Mouse (Mus musculus) heart, adult 18-20 months (tissue): ENCODE results near the gene Dnttip1. TPM values are rescaled to one million over a fixed set of nuclear protein-coding genes. Genes with fewer than 3 reads are reported as not detected.

Experiments used
- DNase-seq, 2 experiments: peaks; one replicate each; pipeline ENCODE4 v3.0.0; 2021 to 2022; ENCODE audit warnings: mixed read lengths in 1 of 2
- total RNA-seq, 2 experiments: library from RNA; stranded (reverse); gene quantifications; 2 replicates each; pipeline ENCODE4 v1.2.3; 2021

Gene Dnttip1
- total RNA-seq, 2 experiments from 2014 or later: 22.0 to 28.8 TPM

GRCm38 (mm10) chr2:164804533-164805331 lies 58.9 kb downstream of the Dnttip1 start, which contains the start of the genes Acot8 and Zswim3:
Acot8 (minus strand) TSS chr2:164804882.
Zswim3 (plus strand) TSS chr2:164805098.
- peak; percentile 98 to 100 for DNase-seq

GRCm38 (mm10) chr2:164805332-164805718 lies 59.5 kb downstream of the Dnttip1 start:
- DNase-seq: no peak

GRCm38 (mm10) chr2:164806614-164807013 lies 60.8 kb downstream of the Dnttip1 start:
- no peak for DNase-seq

- DNase-seq: no peak
Observed at GRCm38 (mm10) chr2:164813557-164813956, 67.8 kb downstream of the Dnttip1 start.

GRCm38 (mm10) chr2:164815348-164815747 lies 69.6 kb downstream of the Dnttip1 start:
- DNase-seq: no peak

GRCm38 (mm10) chr2:164815821-164816220 lies 70.0 kb downstream of the Dnttip1 start:
- no peak for DNase-seq

GRCm38 (mm10) chr2:164817206-164817605 lies 71.4 kb downstream of the Dnttip1 start:
- DNase-seq: no peak

- DNase-seq: no peak
Observed at GRCm38 (mm10) chr2:164817703-164818102, 71.9 kb downstream of the Dnttip1 start.

Other genes with a start within 250 kb of the Dnttip1 start
- 10 to 100 TPM; 28.7 to 32.6 TPM for gene Pigt, start 248.5 kb upstream of the Dnttip1 start, total RNA-seq
- 10 to 100 TPM in 1 of 2 experiments, 1 to 10 TPM in 1; 1.0 to 11.8 TPM for gene Wfdc2, start 183.6 kb upstream of the Dnttip1 start, total RNA-seq
- gene Spint3, start 172.5 kb upstream of the Dnttip1 start, total RNA-seq: not detected
- gene Wfdc6a, start 160.5 kb upstream of the Dnttip1 start, total RNA-seq: not detected
- gene Eppin, start 152.4 kb upstream of the Dnttip1 start, total RNA-seq: not detected
- not detected for gene Wfdc6b, start 132.5 kb upstream of the Dnttip1 start, total RNA-seq
- gene Wfdc8, start 132.4 kb upstream of the Dnttip1 start, total RNA-seq: not detected
- not detected for gene Wfdc16, start 107.2 kb upstream of the Dnttip1 start, total RNA-seq
- gene Wfdc10, start 89.9 kb upstream of the Dnttip1 start, total RNA-seq: under 1 TPM in 1 of 2 experiments, not detected in 1; 0.72 TPM
- not detected for gene Wfdc9, start 89.4 kb upstream of the Dnttip1 start, total RNA-seq
- gene Wfdc11, start 71.9 kb upstream of the Dnttip1 start, total RNA-seq: not detected
- gene Wfdc13, start 60.9 kb upstream of the Dnttip1 start, total RNA-seq: not detected
- gene Spint4, start 47.5 kb upstream of the Dnttip1 start, total RNA-seq: not detected
- gene Spint5, start 30.7 kb upstream of the Dnttip1 start, total RNA-seq: not detected
- under 1 TPM; 0.25 to 0.62 TPM for gene Wfdc3, start 52 bp upstream of the Dnttip1 start, total RNA-seq
- 1 to 10 TPM in 1 of 2 experiments, under 1 TPM in 1; 0.80 to 2.4 TPM for gene Ube2c, start 23.9 kb downstream of the Dnttip1 start, total RNA-seq
- 1 to 10 TPM in 1 of 2 experiments, not detected in 1; 1.2 TPM for gene Tnnc2, start 34.0 kb downstream of the Dnttip1 start, total RNA-seq
- 10 to 100 TPM; 23.9 to 25.6 TPM for gene Snx21, start 39.8 kb downstream of the Dnttip1 start, total RNA-seq
- 10 to 100 TPM; 12.4 to 12.5 TPM for gene Acot8, start 58.9 kb downstream of the Dnttip1 start, total RNA-seq
- gene Zswim3, start 59.1 kb downstream of the Dnttip1 start, total RNA-seq: 1 to 10 TPM; 2.4 to 2.5 TPM
- gene Zswim1, start 76.7 kb downstream of the Dnttip1 start, total RNA-seq: 1 to 10 TPM; 3.8 to 3.9 TPM
- under 1 TPM; 0.67 to 0.75 TPM for gene Spata25, start 82.6 kb downstream of the Dnttip1 start, total RNA-seq
- 10 to 100 TPM; 80.8 to 98.1 TPM for gene Ctsa, start 86.9 kb downstream of the Dnttip1 start, total RNA-seq
- gene Neurl2, start 87.5 kb downstream of the Dnttip1 start, total RNA-seq: 10 to 100 TPM; 50.5 to 55.8 TPM
- gene Pltp, start 111.7 kb downstream of the Dnttip1 start, total RNA-seq: 10 to 100 TPM; 37.7 to 39.3 TPM
- gene Pcif1, start 133.3 kb downstream of the Dnttip1 start, total RNA-seq: 10 to 100 TPM; 27.3 to 30.5 TPM
- gene Zfp335, start 165.8 kb downstream of the Dnttip1 start, total RNA-seq: 1 to 10 TPM; 6.8 to 7.7 TPM
- 1 to 10 TPM; 1.3 to 1.6 TPM for gene Mmp9, start 194.8 kb downstream of the Dnttip1 start, total RNA-seq
- gene Slc12a5, start 214.8 kb downstream of the Dnttip1 start, total RNA-seq: 1 to 10 TPM; 2.0 to 2.3 TPM